Mouse (Mus musculus): ENCODE measurements at regions not wholly inside any gene's neighbourhood (a gene's known extent, or its start where the extent isn't known, plus 50 kb on each side); places are given as distances from the start of the nearest gene placed in this dataset.

DNA sequence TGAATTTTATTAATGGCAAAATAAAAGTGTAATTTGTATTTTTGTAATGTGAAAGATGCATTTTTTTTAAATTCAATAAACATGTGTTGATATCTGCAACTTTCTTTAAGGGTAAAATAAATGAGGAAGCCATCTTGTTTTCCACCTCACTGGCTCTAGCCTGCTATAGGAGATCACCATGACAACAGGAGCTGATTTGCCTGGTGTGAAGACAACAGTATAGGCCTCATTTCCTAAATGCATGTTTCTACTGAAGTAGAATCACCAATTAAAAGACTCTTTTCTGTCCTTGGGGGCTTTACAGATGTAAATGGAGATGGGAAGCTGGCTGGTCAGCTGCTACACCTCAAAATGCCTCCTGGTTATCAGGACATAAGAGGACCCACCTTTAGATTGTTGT is 544.4 kb upstream of the Cited2 start:
- Histone ChIP-seq H3K9me3 (ENCODE audit: control insufficient read depth, low read length) (no peaks in the 10 kb centered on the region), H3K27me3 (ENCODE audit: control insufficient read depth, insufficient read depth, low read length) (no peaks in the 10 kb centered on the region), H3K9ac (ENCODE audit: low read length) (no peak overlapping the region), H3K4me2 (ENCODE audit: low read length) (no peak overlapping the region), H3K27ac (replicated peaks in 1 of 2; ENCODE audit: control insufficient read depth in 1 of 2, insufficient read depth in 1 of 2, low read depth in 2 of 2, low read length in 2 of 2) (no peak overlapping the region), H3K4me1 (ENCODE audit: control insufficient read depth in 2 of 2, insufficient read depth in 2 of 2, low read length in 2 of 2) (no peaks in the 10 kb centered on the region), H3K4me3 (ENCODE audit: control insufficient read depth in 1 of 2, insufficient read depth in 1 of 2, low read depth in 1 of 2, low read length in 2 of 2) (no peak overlapping the region), H3K36me3 (ENCODE audit: control insufficient read depth, insufficient read depth, low read length) (no peaks in the 10 kb centered on the region)
- ATAC-seq (ENCODE audit: insufficient number of reproducible peaks, insufficient read depth, low FRiP score, low read depth): no peak

DNA sequence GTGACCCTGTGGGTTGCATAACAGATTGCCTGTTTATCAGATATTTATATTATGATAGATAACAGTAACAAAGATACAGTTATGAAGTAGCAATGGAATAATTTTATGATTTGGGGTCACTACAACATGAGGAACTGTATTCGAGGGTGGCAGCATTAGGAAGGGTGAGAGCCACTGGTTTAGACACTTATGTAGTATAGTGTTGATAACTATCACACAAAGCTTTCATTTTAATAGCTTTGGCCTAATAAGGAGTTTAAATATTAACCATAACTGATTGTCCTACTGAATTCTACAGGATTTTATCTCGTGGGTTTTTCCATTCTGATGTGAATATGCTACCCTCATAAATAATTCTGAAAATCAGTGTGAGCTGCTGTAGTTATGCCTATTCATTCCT is 538.6 kb upstream of the Cited2 start:
- H3K27me3 ChIP-seq (ENCODE audit: control insufficient read depth, insufficient read depth, low read length): no peaks in the 10 kb centered on the region

DNA sequence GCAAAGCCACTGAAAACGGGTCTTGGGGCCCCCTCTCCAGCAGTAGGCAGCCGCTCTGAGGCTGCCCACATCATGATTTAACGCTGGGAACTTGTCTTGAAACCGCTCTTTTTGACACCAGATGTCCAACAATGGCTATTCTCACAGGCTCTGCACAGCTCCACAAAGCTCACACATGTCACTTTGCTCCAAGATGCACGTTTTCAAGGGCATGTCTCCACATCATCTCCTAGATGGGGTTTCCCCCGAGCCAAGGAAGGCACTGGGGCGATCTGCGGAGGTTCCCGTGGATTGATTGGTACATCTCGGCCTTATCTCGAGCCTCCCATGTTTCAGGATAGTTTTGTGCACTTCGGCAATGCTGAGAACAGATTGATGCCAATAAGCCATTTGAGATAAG is 526.8 kb upstream of the Cited2 start:
- 45% methylated on average over 12 of the region's 12 CpGs for WGBS
- no peak overlapping the region for H3K4me3 ChIP-seq (ENCODE audit: control insufficient read depth in 1 of 2, insufficient read depth in 1 of 2, low read depth in 1 of 2, low read length in 2 of 2)
- H3K4me2 ChIP-seq (ENCODE audit: low read length): no peak overlapping the region
- H3K27ac ChIP-seq (replicated peaks in 1 of 2; ENCODE audit: control insufficient read depth in 1 of 2, insufficient read depth in 1 of 2, low read depth in 2 of 2, low read length in 2 of 2): no peak overlapping the region
- H3K9me3 ChIP-seq (ENCODE audit: control insufficient read depth, low read length): no peaks in the 10 kb centered on the region
- H3K9ac ChIP-seq (ENCODE audit: low read length): no peak overlapping the region
- no peaks in the 10 kb centered on the region for H3K4me1 ChIP-seq (ENCODE audit: control insufficient read depth in 2 of 2, insufficient read depth in 2 of 2, low read length in 2 of 2)
- H3K36me3 ChIP-seq (ENCODE audit: control insufficient read depth, insufficient read depth, low read length): no peaks in the 10 kb centered on the region
- ATAC-seq (ENCODE audit: insufficient number of reproducible peaks, insufficient read depth, low FRiP score, low read depth): no peak
- H3K27me3 ChIP-seq (ENCODE audit: control insufficient read depth, insufficient read depth, low read length): no peaks in the 10 kb centered on the region

More for the DNA sequence above, 538.6 kb upstream of the Cited2 start:
- WGBS: 56% methylated on average over 2 of the region's 2 CpGs
- no peaks in the 10 kb centered on the region for H3K4me1 ChIP-seq (ENCODE audit: control insufficient read depth in 2 of 2, insufficient read depth in 2 of 2, low read length in 2 of 2)
- H3K9ac ChIP-seq (ENCODE audit: low read length): no peak overlapping the region
- no peaks in the 10 kb centered on the region for H3K36me3 ChIP-seq (ENCODE audit: control insufficient read depth, insufficient read depth, low read length)
- no peak overlapping the region for H3K4me3 ChIP-seq (ENCODE audit: control insufficient read depth in 1 of 2, insufficient read depth in 1 of 2, low read depth in 1 of 2, low read length in 2 of 2)
- no peak for ATAC-seq (ENCODE audit: insufficient number of reproducible peaks, insufficient read depth, low FRiP score, low read depth)
- no peak overlapping the region for H3K4me2 ChIP-seq (ENCODE audit: low read length)
- H3K27ac ChIP-seq (replicated peaks in 1 of 2; ENCODE audit: control insufficient read depth in 1 of 2, insufficient read depth in 1 of 2, low read depth in 2 of 2, low read length in 2 of 2): no peak overlapping the region
- no peaks in the 10 kb centered on the region for H3K9me3 ChIP-seq (ENCODE audit: control insufficient read depth, low read length)

DNA sequence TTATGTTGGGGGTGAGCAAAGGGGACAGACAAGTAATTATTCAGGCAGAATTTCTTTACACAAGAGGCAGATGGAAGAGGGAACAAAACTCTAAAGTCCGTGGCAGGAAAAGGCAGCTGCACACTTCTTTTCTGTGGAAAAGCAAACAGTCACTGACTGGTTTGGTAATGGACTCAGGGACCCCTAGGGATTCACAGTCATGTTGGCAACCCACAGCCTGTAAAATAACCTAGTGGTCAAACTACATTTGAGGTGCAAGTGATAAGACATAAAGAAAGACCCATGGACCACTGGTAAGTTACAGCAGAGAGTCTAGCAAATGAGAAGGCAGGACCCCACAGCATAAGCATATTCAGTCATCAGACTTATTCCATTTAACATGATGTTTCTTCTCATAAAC is 526.4 kb upstream of the Cited2 start:
- Histone ChIP-seq H3K4me2 (ENCODE audit: low read length) (no peak overlapping the region), H3K27ac (replicated peaks in 1 of 2; ENCODE audit: control insufficient read depth in 1 of 2, insufficient read depth in 1 of 2, low read depth in 2 of 2, low read length in 2 of 2) (no peak overlapping the region), H3K4me1 (ENCODE audit: control insufficient read depth in 2 of 2, insufficient read depth in 2 of 2, low read length in 2 of 2) (no peaks in the 10 kb centered on the region), H3K4me3 (ENCODE audit: control insufficient read depth in 1 of 2, insufficient read depth in 1 of 2, low read depth in 1 of 2, low read length in 2 of 2) (no peak overlapping the region), H3K36me3 (ENCODE audit: control insufficient read depth, insufficient read depth, low read length) (no peaks in the 10 kb centered on the region), H3K9ac (ENCODE audit: low read length) (no peak overlapping the region), H3K9me3 (ENCODE audit: control insufficient read depth, low read length) (no peaks in the 10 kb centered on the region), H3K27me3 (ENCODE audit: control insufficient read depth, insufficient read depth, low read length) (no peaks in the 10 kb centered on the region)
- 46% methylated on average over 1 of the region's 1 CpGs for WGBS
- ATAC-seq (ENCODE audit: insufficient number of reproducible peaks, insufficient read depth, low FRiP score, low read depth): no peak

DNA sequence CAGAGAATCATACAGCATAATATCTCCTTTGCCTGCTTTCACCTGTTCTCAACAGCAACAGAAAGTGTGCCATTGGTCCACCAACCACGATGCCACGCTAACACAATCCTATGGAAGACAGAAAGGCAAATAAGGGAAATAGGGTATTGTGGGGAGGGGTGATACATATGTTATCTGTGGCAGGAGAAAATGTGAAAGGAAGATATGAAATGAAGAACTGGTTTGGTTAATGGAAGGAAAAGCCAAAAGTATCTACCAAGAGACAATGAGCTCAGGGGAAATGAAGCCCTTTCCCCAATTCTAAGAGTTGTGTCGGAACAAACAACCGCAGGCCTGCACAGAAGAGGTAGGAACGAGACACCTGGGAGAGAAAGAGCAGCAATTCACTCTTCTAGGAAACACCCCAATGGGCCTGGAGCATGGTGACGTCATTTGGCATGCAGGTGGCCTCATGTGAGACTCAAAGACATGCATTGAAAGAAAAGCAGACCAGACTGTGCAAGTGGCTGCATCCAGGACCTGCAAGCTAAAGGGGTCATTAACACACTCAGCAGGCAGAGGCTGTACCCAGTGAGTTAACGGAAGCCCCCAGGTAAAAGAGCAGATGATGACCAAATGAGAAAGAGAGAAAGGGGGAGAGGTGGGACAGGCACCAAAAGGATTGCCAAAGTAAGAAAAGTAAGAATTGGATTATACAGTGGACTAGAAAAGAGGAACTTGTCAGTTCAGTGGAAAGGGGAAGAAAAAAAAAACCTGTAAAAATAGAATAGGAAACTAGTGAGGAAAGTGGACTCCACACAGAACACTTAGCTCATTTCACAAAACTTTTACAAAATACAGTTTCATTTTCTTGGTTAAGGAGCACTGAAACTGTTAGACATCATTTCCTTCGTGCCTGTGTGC is 522.2 kb upstream of the Cited2 start:
- no peak overlapping the region for H3K9ac ChIP-seq (ENCODE audit: low read length)
- H3K4me2 ChIP-seq (ENCODE audit: low read length): no peak overlapping the region
- no peaks in the 10 kb centered on the region for H3K36me3 ChIP-seq (ENCODE audit: control insufficient read depth, insufficient read depth, low read length)
- 80% methylated on average over 8 of the region's 8 CpGs for WGBS
- no peaks in the 10 kb centered on the region for H3K9me3 ChIP-seq (ENCODE audit: control insufficient read depth, low read length)
- H3K4me1 ChIP-seq (ENCODE audit: control insufficient read depth in 2 of 2, insufficient read depth in 2 of 2, low read length in 2 of 2): no peaks in the 10 kb centered on the region
- H3K4me3 ChIP-seq (ENCODE audit: control insufficient read depth in 1 of 2, insufficient read depth in 1 of 2, low read depth in 1 of 2, low read length in 2 of 2): no peak overlapping the region
- H3K27ac ChIP-seq (replicated peaks in 1 of 2; ENCODE audit: control insufficient read depth in 1 of 2, insufficient read depth in 1 of 2, low read depth in 2 of 2, low read length in 2 of 2): no peak overlapping the region
- no peaks in the 10 kb centered on the region for H3K27me3 ChIP-seq (ENCODE audit: control insufficient read depth, insufficient read depth, low read length)
- no peak for ATAC-seq (ENCODE audit: insufficient number of reproducible peaks, insufficient read depth, low FRiP score, low read depth)

DNA sequence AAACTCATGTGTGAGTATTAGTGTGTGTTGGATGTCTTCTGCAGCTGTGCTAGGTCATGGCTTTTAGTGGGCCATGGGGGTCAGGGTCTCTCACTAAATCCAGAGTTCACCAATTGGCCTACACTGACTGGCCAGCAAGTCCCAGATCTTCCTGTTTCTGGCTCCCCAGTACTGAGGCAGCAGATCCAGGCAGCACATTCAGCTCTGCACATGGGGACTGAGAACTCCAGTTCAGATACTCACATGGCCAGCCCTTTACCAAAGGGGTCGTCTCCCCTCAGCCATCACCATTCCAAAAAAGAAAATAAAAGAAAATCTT is 521.6 kb upstream of the Cited2 start:
- Histone ChIP-seq H3K4me3 (ENCODE audit: control insufficient read depth in 1 of 2, insufficient read depth in 1 of 2, low read depth in 1 of 2, low read length in 2 of 2) (no peak overlapping the region), H3K4me2 (ENCODE audit: low read length) (no peak overlapping the region), H3K4me1 (ENCODE audit: control insufficient read depth in 2 of 2, insufficient read depth in 2 of 2, low read length in 2 of 2) (no peaks in the 10 kb centered on the region), H3K9me3 (ENCODE audit: control insufficient read depth, low read length) (no peaks in the 10 kb centered on the region), H3K27ac (replicated peaks in 1 of 2; ENCODE audit: control insufficient read depth in 1 of 2, insufficient read depth in 1 of 2, low read depth in 2 of 2, low read length in 2 of 2) (no peak overlapping the region), H3K9ac (ENCODE audit: low read length) (no peak overlapping the region), H3K27me3 (ENCODE audit: control insufficient read depth, insufficient read depth, low read length) (no peaks in the 10 kb centered on the region), H3K36me3 (ENCODE audit: control insufficient read depth, insufficient read depth, low read length) (no peaks in the 10 kb centered on the region)
- 80% methylated on average over 1 of the region's 1 CpGs for WGBS
- ATAC-seq (ENCODE audit: insufficient number of reproducible peaks, insufficient read depth, low FRiP score, low read depth): no peak

DNA sequence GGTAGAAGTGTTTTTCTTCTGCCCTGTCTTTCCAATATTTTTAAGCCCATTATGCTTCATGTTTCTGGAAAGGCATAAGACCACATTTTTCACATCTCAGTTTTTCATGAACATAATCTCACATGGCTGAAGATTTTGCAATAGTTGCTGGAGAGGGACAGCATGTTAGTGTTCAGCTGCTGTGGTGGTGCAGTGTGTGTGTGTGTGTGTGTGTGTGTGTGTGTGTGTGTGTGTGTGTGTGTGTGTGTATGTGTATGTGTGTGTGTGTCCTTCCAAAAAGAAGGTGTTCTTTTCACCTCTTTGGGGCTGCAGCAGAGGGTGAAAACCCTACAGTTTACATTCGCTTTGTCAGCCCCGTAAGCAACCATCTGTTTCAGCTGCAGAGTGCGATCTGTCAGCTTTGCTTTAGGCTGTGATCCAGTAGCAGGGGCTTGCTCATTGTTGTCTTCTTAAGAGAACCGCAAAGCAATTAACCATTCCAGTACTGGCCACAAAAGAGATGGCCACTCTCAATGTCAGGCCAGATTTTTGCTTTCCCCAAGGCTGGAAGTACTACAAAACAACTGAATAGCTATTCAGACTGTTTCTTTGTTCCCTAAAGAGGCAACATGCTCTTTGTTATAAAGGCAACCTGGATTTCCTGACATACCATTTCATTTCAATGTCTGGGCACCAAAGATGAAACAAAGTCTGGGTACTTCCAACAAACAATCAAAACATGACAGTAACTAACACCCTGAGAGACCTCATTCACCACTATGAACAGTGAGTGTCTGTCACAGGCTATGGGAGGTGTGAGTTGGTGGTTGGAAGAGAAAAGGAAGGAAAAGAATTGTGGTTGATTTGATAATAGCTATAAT is 520.2 kb upstream of the Cited2 start:
- 46% methylated on average over 4 of the region's 4 CpGs for WGBS
- H3K4me2 ChIP-seq (ENCODE audit: low read length): no peak overlapping the region
- no peak overlapping the region for H3K27ac ChIP-seq (replicated peaks in 1 of 2; ENCODE audit: control insufficient read depth in 1 of 2, insufficient read depth in 1 of 2, low read depth in 2 of 2, low read length in 2 of 2)
- H3K9me3 ChIP-seq (ENCODE audit: control insufficient read depth, low read length): no peaks in the 10 kb centered on the region
- H3K4me1 ChIP-seq (ENCODE audit: control insufficient read depth in 2 of 2, insufficient read depth in 2 of 2, low read length in 2 of 2): no peaks in the 10 kb centered on the region
- H3K36me3 ChIP-seq (ENCODE audit: control insufficient read depth, insufficient read depth, low read length): no peaks in the 10 kb centered on the region
- ATAC-seq (ENCODE audit: insufficient number of reproducible peaks, insufficient read depth, low FRiP score, low read depth): no peak
- H3K9ac ChIP-seq (ENCODE audit: low read length): no peak overlapping the region
- no peaks in the 10 kb centered on the region for H3K27me3 ChIP-seq (ENCODE audit: control insufficient read depth, insufficient read depth, low read length)
- H3K4me3 ChIP-seq (ENCODE audit: control insufficient read depth in 1 of 2, insufficient read depth in 1 of 2, low read depth in 1 of 2, low read length in 2 of 2): no peak overlapping the region

Data from heart, embryonic 14.5 days (tissue).